Mouse (Mus musculus) kidney, adult 11 months (tissue): Measurements from ENCODE around the gene Gm20708.

Experiments
- DNase-seq: peaks from one replicate; pipeline ENCODE4 v3.0.0; 2022

Gene Gm20708

GRCm38 (mm10) chr11:117809407-117810311 lies at the start of gene Gm20708, which contains the start of gene Syngr2:
Gm20708 (plus strand) TSS chr11:117809668.
Syngr2 (plus strand) TSS chr11:117809668.
- peak; percentile 65 for DNase-seq

GRCm38 (mm10) chr11:117760374-117761119 lies 48.9 kb upstream of the Gm20708 start:
- DNase-seq: peak; percentile 45

GRCm38 (mm10) chr11:117761801-117762200 lies 47.7 kb upstream of the Gm20708 start:
- DNase-seq: no peak

GRCm38 (mm10) chr11:117762246-117762645 lies 47.2 kb upstream of the Gm20708 start:
- DNase-seq: no peak

- DNase-seq: no peak
Measured at GRCm38 (mm10) chr11:117764319-117764718, 45.1 kb upstream of the Gm20708 start.

- DNase-seq: no peak
Measured at GRCm38 (mm10) chr11:117765361-117765760, 44.1 kb upstream of the Gm20708 start.

- DNase-seq: no peak
Measured at GRCm38 (mm10) chr11:117766275-117766674, 43.2 kb upstream of the Gm20708 start.

GRCm38 (mm10) chr11:117768725-117769682 lies 40.5 kb upstream of the Gm20708 start:
- DNase-seq: no peak

- no peak for DNase-seq
Measured at GRCm38 (mm10) chr11:117769683-117770047, 39.8 kb upstream of the Gm20708 start.

- DNase-seq: no peak
Measured at GRCm38 (mm10) chr11:117770407-117770806, 39.1 kb upstream of the Gm20708 start.

- no peak for DNase-seq
Measured at GRCm38 (mm10) chr11:117772352-117772751, 37.1 kb upstream of the Gm20708 start.

- DNase-seq: no peak
Measured at GRCm38 (mm10) chr11:117774925-117775324, 34.5 kb upstream of the Gm20708 start.

- DNase-seq: no peak
Measured at GRCm38 (mm10) chr11:117775540-117775939, 33.9 kb upstream of the Gm20708 start.

- DNase-seq: no peak
Measured at GRCm38 (mm10) chr11:117776085-117776792, 33.2 kb upstream of the Gm20708 start.

- no peak for DNase-seq
Measured at GRCm38 (mm10) chr11:117777111-117777510, 32.4 kb upstream of the Gm20708 start.

- DNase-seq: peak; percentile 80
Measured at GRCm38 (mm10) chr11:117778031-117778430, 31.4 kb upstream of the Gm20708 start.

- DNase-seq: peak; percentile 58
Measured at GRCm38 (mm10) chr11:117778851-117779433, 30.5 kb upstream of the Gm20708 start.

- DNase-seq: peak; percentile 86
Measured at GRCm38 (mm10) chr11:117779434-117780198, 29.9 kb upstream of the Gm20708 start.

- DNase-seq: no peak
Measured at GRCm38 (mm10) chr11:117780199-117780515, 29.3 kb upstream of the Gm20708 start.

GRCm38 (mm10) chr11:117780582-117781111 lies 28.8 kb upstream of the Gm20708 start:
- DNase-seq: peak; percentile 96
